Comparison of ENCODE assay signal across 7 mouse cellular contexts in genomic region chr6:85373066-85373860, GRCm38 (mm10). TPM values are rescaled to one million over a fixed set of nuclear protein-coding genes. Genes with fewer than 3 reads are reported as not detected.
DNase-seq lines count a peak whose midpoint lies in the region; ATAC-seq lines count a peak whose summit lies in the region.

No protein-coding gene starts in this region.

- peak overlapping the region; percentile 94 for H3K4me3 ChIP-seq in megakaryocyte, embryonic 14.5 days (replicated peaks)
- peak overlapping the region; percentile 75 for H3K4me3 ChIP-seq in forebrain, embryonic 15.5 days
- peak overlapping the region; percentile 87 for H3K4me3 ChIP-seq in limb, embryonic 15.5 days
- peak overlapping the region; percentile 80 for H3K4me3 ChIP-seq in stomach, embryonic 16.5 days (replicated peaks; ENCODE audit: low read length)

- ATAC-seq in megakaryocyte, adult 5-6 weeks (ENCODE audit: poor library complexity, severe bottlenecking), result no peak
- no peak for ATAC-seq in forebrain, embryonic 15.5 days (replicated peaks)
- ATAC-seq in limb, embryonic 15.5 days (ENCODE audit: insufficient number of reproducible peaks, low FRiP score, low TSS enrichment, low read depth), result no peak
- no peak for ATAC-seq in stomach, embryonic 16.5 days (ENCODE audit: insufficient read depth, low FRiP score)

- peaks cover 58% of the 10 kb centered on the region for H3K4me1 ChIP-seq in megakaryocyte, embryonic 14.5 days
- H3K4me1 ChIP-seq in forebrain, embryonic 15.5 days, result peaks cover 28% of the 10 kb centered on the region
- H3K4me1 ChIP-seq in limb, embryonic 15.5 days, result peaks cover 58% of the 10 kb centered on the region
- peaks cover 24% of the 10 kb centered on the region for H3K4me1 ChIP-seq in stomach, embryonic 16.5 days (ENCODE audit: control insufficient read depth, insufficient read depth, low read length)

- no peak overlapping the region for H3K27ac ChIP-seq in forebrain, embryonic 15.5 days (replicated peaks)
- H3K27ac ChIP-seq in limb, embryonic 15.5 days, result peak overlapping the region; percentile 81
- H3K27ac ChIP-seq in stomach, embryonic 16.5 days (ENCODE audit: low read length), result no peak overlapping the region

- DNase-seq in frontal cortex, adult 2 months (ENCODE audit: extremely low spot score in 1 of 2, low spot score in 1 of 2), result no peak
- DNase-seq in thymus, postnatal 14 days, result no peak

- no peaks in the 10 kb centered on the region for H3K36me3 ChIP-seq in megakaryocyte, embryonic 14.5 days (replicated peaks; ENCODE audit: low read length)
- H3K36me3 ChIP-seq in forebrain, embryonic 15.5 days, result no peaks in the 10 kb centered on the region
- H3K36me3 ChIP-seq in limb, embryonic 15.5 days, result 0 out of 2 replicates have a peak, but pooled peaks cover 2% of the 10 kb centered on the region
- H3K36me3 ChIP-seq in stomach, embryonic 16.5 days (ENCODE audit: control insufficient read depth, insufficient read depth, low read length), result no peaks in the 10 kb centered on the region

- H3K9ac ChIP-seq in forebrain, embryonic 15.5 days (replicated peaks), result peak overlapping the region; percentile 87
- peak overlapping the region; percentile 81; the same call in 1 of the 2 replicates for H3K9ac ChIP-seq in limb, embryonic 15.5 days
- H3K9ac ChIP-seq in stomach, embryonic 16.5 days (ENCODE audit: low read length), result peak overlapping the region; percentile 86

- peak overlapping the region; percentile 76 for H3K4me2 ChIP-seq in forebrain, embryonic 15.5 days (replicated peaks)
- H3K4me2 ChIP-seq in limb, embryonic 15.5 days, result peak overlapping the region; percentile 87
- peak overlapping the region; percentile 83 for H3K4me2 ChIP-seq in stomach, embryonic 16.5 days (ENCODE audit: low read depth, low read length)

- peaks cover 41% of the 10 kb centered on the region for H3K27me3 ChIP-seq in megakaryocyte, embryonic 14.5 days (replicated peaks)
- no peaks in the 10 kb centered on the region for H3K27me3 ChIP-seq in forebrain, embryonic 15.5 days
- no peaks in the 10 kb centered on the region for H3K27me3 ChIP-seq in limb, embryonic 15.5 days
- H3K27me3 ChIP-seq in stomach, embryonic 16.5 days (ENCODE audit: control insufficient read depth, insufficient read depth, low read length), result no peaks in the 10 kb centered on the region

- no peaks in the 10 kb centered on the region for H3K9me3 ChIP-seq in megakaryocyte, embryonic 14.5 days
- no peaks in the 10 kb centered on the region for H3K9me3 ChIP-seq in forebrain, embryonic 15.5 days
- no peaks in the 10 kb centered on the region for H3K9me3 ChIP-seq in limb, embryonic 15.5 days
- H3K9me3 ChIP-seq in stomach, embryonic 16.5 days (replicated peaks; ENCODE audit: control insufficient read depth, low read length), result no peaks in the 10 kb centered on the region

- 86% methylated on average over 10 of the region's 10 CpGs for WGBS in forebrain, embryonic 15.5 days
- whole genome bisulfite sequencing in limb, embryonic 15.5 days, result 81% methylated on average over 10 of the region's 10 CpGs
- WGBS in stomach, embryonic 16.5 days, result 81% methylated on average over 10 of the region's 10 CpGs

RNA-seq across cellular contexts. Expression of gene Rab11fip5, which starts 1.2 kb away (rescaled TPM):
- 1.0 and 4.4 TPM in 2 replicates for polyA plus RNA-seq in megakaryocyte, embryonic 14.5 days (2012; ENCODE audit: insufficient read depth, low replicate concordance)
- 5.2 and 6.9 TPM in 2 replicates for total RNA-seq in megakaryocyte, adult 5-6 weeks (2015)
- total RNA-seq in megakaryocyte, adult 5-6 weeks (2017), result 5.8 and 6.3 TPM in 2 replicates
- polyA plus RNA-seq in forebrain, embryonic 15.5 days (2015; fragmentation: Nextera tagmentation; extraction: Ambion mirVana), result 15.1 and 15.2 TPM in 2 replicates
- 21.7 and 24.8 TPM in 2 replicates for polyA plus RNA-seq in limb, embryonic 15.5 days (2015; fragmentation: Nextera tagmentation; extraction: Ambion mirVana)
- polyA plus RNA-seq in stomach, embryonic 16.5 days (2015; fragmentation: Nextera tagmentation; extraction: Ambion mirVana), result 10.1 and 10.2 TPM in 2 replicates
- 34.1 and 35.7 TPM in 2 replicates for polyA plus RNA-seq in frontal cortex, adult 2 months (2012; rRNA removed)

RNA-seq across cellular contexts. Expression of gene Sfxn5, which starts 40.0 kb away (rescaled TPM):
- 0.72 TPM in 1 of 2 replicates, not detected in the other for polyA plus RNA-seq in megakaryocyte, embryonic 14.5 days (2012; ENCODE audit: insufficient read depth, low replicate concordance)
- 6.5 and 8.4 TPM in 2 replicates for total RNA-seq in megakaryocyte, adult 5-6 weeks (2015)
- 8.4 and 13.4 TPM in 2 replicates for total RNA-seq in megakaryocyte, adult 5-6 weeks (2017)
- polyA plus RNA-seq in forebrain, embryonic 15.5 days (2015; fragmentation: Nextera tagmentation; extraction: Ambion mirVana), result 24.2 and 25.3 TPM in 2 replicates
- 6.3 and 7.1 TPM in 2 replicates for polyA plus RNA-seq in limb, embryonic 15.5 days (2015; fragmentation: Nextera tagmentation; extraction: Ambion mirVana)
- 10.7 and 11.0 TPM in 2 replicates for polyA plus RNA-seq in stomach, embryonic 16.5 days (2015; fragmentation: Nextera tagmentation; extraction: Ambion mirVana)
- polyA plus RNA-seq in frontal cortex, adult 2 months (2012; rRNA removed), result 137 and 156 TPM in 2 replicates

RNA-seq across cellular contexts. Expression of gene Noto, which starts 50.4 kb away (rescaled TPM):
- not detected in 2 replicates for polyA plus RNA-seq in megakaryocyte, embryonic 14.5 days (2012; ENCODE audit: insufficient read depth, low replicate concordance)
- not detected in 2 replicates for total RNA-seq in megakaryocyte, adult 5-6 weeks (2015)
- not detected in 2 replicates for total RNA-seq in megakaryocyte, adult 5-6 weeks (2017)
- polyA plus RNA-seq in forebrain, embryonic 15.5 days (2015; fragmentation: Nextera tagmentation; extraction: Ambion mirVana), result not detected in 2 replicates
- polyA plus RNA-seq in limb, embryonic 15.5 days (2015; fragmentation: Nextera tagmentation; extraction: Ambion mirVana), result not detected in 2 replicates
- polyA plus RNA-seq in stomach, embryonic 16.5 days (2015; fragmentation: Nextera tagmentation; extraction: Ambion mirVana), result not detected in 2 replicates
- polyA plus RNA-seq in frontal cortex, adult 2 months (2012; rRNA removed), result not detected in 2 replicates

RNA-seq across cellular contexts. Expression of gene Smyd5, which starts 58.5 kb away (rescaled TPM):
- polyA plus RNA-seq in megakaryocyte, embryonic 14.5 days (2012; ENCODE audit: insufficient read depth, low replicate concordance), result 6.2 and 7.5 TPM in 2 replicates
- 7.2 and 8.3 TPM in 2 replicates for total RNA-seq in megakaryocyte, adult 5-6 weeks (2015)
- total RNA-seq in megakaryocyte, adult 5-6 weeks (2017), result 10.0 and 11.2 TPM in 2 replicates
- 54.2 and 56.8 TPM in 2 replicates for polyA plus RNA-seq in forebrain, embryonic 15.5 days (2015; fragmentation: Nextera tagmentation; extraction: Ambion mirVana)
- polyA plus RNA-seq in limb, embryonic 15.5 days (2015; fragmentation: Nextera tagmentation; extraction: Ambion mirVana), result 48.8 and 50.3 TPM in 2 replicates
- polyA plus RNA-seq in stomach, embryonic 16.5 days (2015; fragmentation: Nextera tagmentation; extraction: Ambion mirVana), result 41.6 and 43.1 TPM in 2 replicates
- polyA plus RNA-seq in frontal cortex, adult 2 months (2012; rRNA removed), result 62.9 and 70.6 TPM in 2 replicates
